Mouse (Mus musculus) stomach, postnatal 0 days (tissue): ENCODE measurements around the gene Cd244a. TPM values are rescaled to one million over a fixed set of nuclear protein-coding genes. Genes with fewer than 3 reads are reported as not detected.

Source experiments
- ATAC-seq: fragments of 200-750 bp; cut with Nextera tagmentation; 2 replicates; pipeline ENCODE4 v1.8.0; 2017; ENCODE audit not compliant: low FRiP score, low TSS enrichment
- DNase-seq: peaks from one replicate; pipeline ENCODE4 v3.0.0-alpha.2; 2016; ENCODE audit warnings: low spot score
- H3K27ac ChIP-seq: fragments of 300-500 bp; sonication (generic); replicated peaks from 2 replicates; pipeline ENCODE4 v1.5.1; 2014; ENCODE audit warnings: mild to moderate bottlenecking, control low read depth
- H3K27me3 ChIP-seq: fragments of 300-500 bp; sonication (generic); 2 replicates; pipeline ENCODE4 v1.6.1; 2014; ENCODE audit warnings: low read length; ENCODE audit not compliant: control insufficient read depth, insufficient read depth
- H3K36me3 ChIP-seq: fragments of 300-500 bp; sonication (generic); 2 replicates; pipeline ENCODE4 v1.6.1; 2014; ENCODE audit warnings: low read length, mixed read lengths; ENCODE audit not compliant: control insufficient read depth, insufficient read depth
- H3K4me1 ChIP-seq: fragments of 300-500 bp; sonication (generic); replicated peaks from 2 replicates; pipeline ENCODE4 v1.6.1; 2014; ENCODE audit warnings: antibody characterized with exemption; ENCODE audit not compliant: control insufficient read depth, insufficient read depth
- H3K4me2 ChIP-seq: fragments of 300-500 bp; sonication (generic); replicated peaks from 2 replicates; pipeline ENCODE4 v1.6.1; 2014; ENCODE audit warnings: low read depth, mild to moderate bottlenecking, control low read depth, moderate library complexity
- H3K4me3 ChIP-seq: fragments of 300-500 bp; sonication (generic); 2 replicates; pipeline ENCODE4 v1.5.1; 2014; ENCODE audit warnings: low read depth, low read length, control low read depth
- H3K9ac ChIP-seq: fragments of 300-500 bp; sonication (generic); 2 replicates; pipeline ENCODE4 v1.6.1; 2014; ENCODE audit warnings: mild to moderate bottlenecking, low read length, control low read depth, mixed read lengths
- H3K9me3 ChIP-seq: fragments of 300-500 bp; sonication (generic); 2 replicates; pipeline ENCODE4 v1.6.1; 2016; ENCODE audit warnings: low read length; ENCODE audit not compliant: control insufficient read depth
- CTCF ChIP-seq: IDR thresholded peaks from 2 replicates; pipeline ENCODE4 v1.5.1; 2016; ENCODE audit warnings: antibody characterized with exemption, low read depth, mild to moderate bottlenecking, moderate library complexity
- EP300 ChIP-seq: optimal IDR thresholded peaks from 2 replicates; pipeline ENCODE3; 2016; ENCODE audit warnings: antibody characterized with exemption
- WGBS: fragments of 180-500 bp; shearing (Covaris S2); extraction: QIAGEN DNeasy Blood & Tissue Kit; methylation state at CpG from one replicate; pipeline ENCODE4 v1.1.7; 2014; 5-methylcytosine and 5-hydroxymethylcytosine counted together
- polyA plus RNA-seq: library from polyadenylated mRNA; unstranded; fragments of >200 nt; fragmentation: Nextera tagmentation; extraction: Ambion mirVana; gene quantifications from 2 replicates; pipeline ENCODE4 v1.2.1, GENCODE M21; 2015

The Cd244a gene
- polyA plus RNA-seq, 1 experiment from 2014 or later, result 0.33 TPM

DNA sequence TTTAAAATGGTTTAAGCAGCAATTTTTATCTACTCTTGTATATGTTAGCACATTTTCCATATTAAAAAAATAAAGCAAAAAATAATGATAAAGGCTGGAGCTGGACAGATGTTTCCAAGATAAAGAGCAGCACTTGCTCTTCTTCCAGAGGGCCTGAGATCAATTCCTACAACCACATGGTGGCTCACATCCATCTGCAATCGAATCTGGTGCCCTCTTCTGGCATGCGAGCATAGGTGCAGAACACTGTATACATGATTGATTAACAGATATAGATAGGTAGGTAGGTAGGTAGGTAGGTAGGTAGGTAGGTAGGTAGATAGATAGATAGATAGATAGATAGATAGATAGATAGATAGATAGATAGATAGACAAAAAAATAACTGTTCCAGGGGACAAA is 26.2 kb upstream of the Cd244a start:
- Histone ChIP-seq H3K27me3 (no peaks in the 10 kb centered on the region), H3K9ac (no peak overlapping the region), H3K36me3 (no peaks in the 10 kb centered on the region), H3K9me3 (no peaks in the 10 kb centered on the region), H3K4me3 (no peak overlapping the region), H3K4me2 (no peak overlapping the region), H3K4me1 (no peaks in the 10 kb centered on the region), H3K27ac (no peak overlapping the region)
- 59% methylated on average over 2 of the region's 2 CpGs for whole genome bisulfite sequencing
- TF ChIP-seq EP300, result no peak
- peak; percentile 47 for TF ChIP-seq CTCF
- ATAC-seq (no peak), DNase-seq (no peak)

DNA sequence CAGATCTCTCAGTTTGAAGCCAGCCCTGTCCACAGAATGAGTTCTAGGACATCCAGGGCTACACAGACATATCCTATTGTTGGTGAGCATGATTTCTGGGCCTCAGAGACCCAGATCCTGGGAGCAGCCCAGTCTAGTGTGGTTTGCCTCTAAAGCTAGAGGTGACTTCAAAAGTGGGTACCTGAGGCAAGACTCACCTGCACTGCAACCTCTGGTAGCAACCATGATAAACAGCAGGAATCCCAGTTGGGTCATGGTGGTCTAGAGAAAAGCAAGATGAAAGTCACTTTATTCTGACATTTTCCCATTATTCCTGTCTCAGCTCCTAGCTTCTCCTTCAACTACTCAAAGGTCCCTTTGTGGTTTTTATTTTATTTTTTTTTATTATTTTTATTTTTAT is 24.4 kb upstream of the Cd244a start:
- no peak overlapping the region for H3K4me2 ChIP-seq
- DNase-seq, result no peak
- ATAC-seq, result no peak
- no peak overlapping the region for H3K9ac ChIP-seq
- H3K27ac ChIP-seq, result no peak overlapping the region
- no peaks in the 10 kb centered on the region for H3K9me3 ChIP-seq
- no peaks in the 10 kb centered on the region for H3K4me1 ChIP-seq
- TF ChIP-seq EP300 (no peak), CTCF (no peak)
- H3K36me3 ChIP-seq, result no peaks in the 10 kb centered on the region
- no peak overlapping the region for H3K4me3 ChIP-seq
- H3K27me3 ChIP-seq, result no peaks in the 10 kb centered on the region

DNA sequence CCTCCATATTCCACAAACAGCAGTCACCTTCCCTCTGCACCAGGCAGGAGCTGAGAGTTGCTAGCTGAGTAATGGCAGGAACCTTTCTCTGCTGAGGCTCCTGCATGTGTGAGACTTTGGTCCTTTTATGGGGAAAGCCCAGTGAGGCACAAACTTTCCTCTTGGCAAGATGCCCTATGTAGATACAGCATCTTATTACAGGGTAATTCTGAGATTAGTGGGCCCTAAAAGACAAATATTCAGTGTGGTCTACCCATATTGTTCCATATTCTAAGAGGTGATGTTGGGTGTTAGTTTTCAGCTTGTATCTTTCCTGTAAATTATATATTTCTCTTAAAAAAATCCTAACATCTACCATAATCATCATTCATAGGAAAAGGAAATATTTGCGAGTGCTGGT is 23.8 kb upstream of the Cd244a start, which contains the start of gene Itln1:
Gene Itln1, minus strand, starts transcription at position 101 of the 400 bp plus-strand sequence.
- no peak within 1 kb of the TSS for H3K9ac ChIP-seq
- TF ChIP-seq CTCF, result no peak
- TF ChIP-seq EP300, result no peak
- H3K36me3 ChIP-seq, result no peaks in the 10 kb centered on the region
- no peak within 1 kb of the TSS for H3K4me2 ChIP-seq
- ATAC-seq (no peak), DNase-seq (no peak)
- no peaks in the 10 kb centered on the region for H3K27me3 ChIP-seq
- no peak within 1 kb of the TSS for H3K4me3 ChIP-seq
- no peak within 1 kb of the TSS for H3K27ac ChIP-seq
- H3K9me3 ChIP-seq, result no peaks in the 10 kb centered on the region
- WGBS, result 100% methylated on average over 1 of the region's 1 CpGs
- H3K4me1 ChIP-seq, result no peaks in the 10 kb centered on the region

DNA sequence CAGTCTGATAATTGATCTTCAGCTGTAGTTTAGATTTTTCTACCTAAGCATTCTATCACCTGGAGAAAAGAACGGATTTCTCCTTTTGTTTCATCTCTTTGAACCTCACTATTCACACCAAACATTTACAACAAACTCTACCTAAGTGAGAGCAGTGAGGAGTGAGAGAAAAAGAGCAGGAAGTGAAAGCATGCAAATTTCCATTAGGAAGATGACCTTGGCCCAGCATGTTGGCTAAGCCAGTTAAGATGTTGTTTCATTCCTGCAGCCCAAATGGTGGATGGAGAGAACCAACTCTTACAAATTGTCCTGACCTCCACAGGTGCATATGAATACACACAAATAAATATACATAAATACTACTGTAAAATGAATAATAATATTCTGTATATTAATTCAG is 18.3 kb upstream of the Cd244a start:
- 79% methylated on average over 1 of the region's 1 CpGs for WGBS
- Histone ChIP-seq H3K36me3 (no peaks in the 10 kb centered on the region), H3K9me3 (no peaks in the 10 kb centered on the region), H3K27me3 (no peaks in the 10 kb centered on the region), H3K4me2 (no peak overlapping the region), H3K4me3 (no peak overlapping the region), H3K27ac (no peak overlapping the region), H3K9ac (no peak overlapping the region), H3K4me1 (no peaks in the 10 kb centered on the region)
- ATAC-seq (no peak), DNase-seq (no peak)
- TF ChIP-seq EP300 (no peak), CTCF (no peak)

DNA sequence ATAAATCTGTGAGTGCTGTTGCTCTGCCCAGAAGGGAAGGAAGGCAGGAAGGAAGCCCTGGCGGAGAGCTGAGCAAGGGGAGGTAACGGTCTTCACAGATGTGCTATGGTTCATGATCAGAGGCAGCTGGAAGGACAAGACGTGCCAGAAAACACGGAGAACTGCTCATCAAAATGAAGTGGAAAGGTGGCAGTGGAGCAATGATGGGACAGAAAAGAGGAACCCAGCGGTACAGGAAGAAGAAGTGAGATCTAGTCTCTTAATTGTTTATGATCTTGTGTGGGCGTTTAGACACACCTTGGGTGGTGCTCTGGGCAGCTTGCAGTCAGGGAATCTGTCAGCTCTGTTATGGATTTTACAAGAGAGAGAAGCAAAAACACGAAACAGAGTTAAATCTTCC is 7.7 kb upstream of the Cd244a start:
- ATAC-seq (no peak), DNase-seq (no peak)
- Histone ChIP-seq H3K4me3 (no peak overlapping the region), H3K27me3 (no peaks in the 10 kb centered on the region), H3K27ac (no peak overlapping the region), H3K4me2 (no peak overlapping the region), H3K4me1 (no peaks in the 10 kb centered on the region), H3K9me3 (no peaks in the 10 kb centered on the region), H3K36me3 (no peaks in the 10 kb centered on the region), H3K9ac (no peak overlapping the region)
- TF ChIP-seq EP300, result no peak
- no peak for TF ChIP-seq CTCF
- 68% methylated on average over 7 of the region's 7 CpGs for WGBS

DNA sequence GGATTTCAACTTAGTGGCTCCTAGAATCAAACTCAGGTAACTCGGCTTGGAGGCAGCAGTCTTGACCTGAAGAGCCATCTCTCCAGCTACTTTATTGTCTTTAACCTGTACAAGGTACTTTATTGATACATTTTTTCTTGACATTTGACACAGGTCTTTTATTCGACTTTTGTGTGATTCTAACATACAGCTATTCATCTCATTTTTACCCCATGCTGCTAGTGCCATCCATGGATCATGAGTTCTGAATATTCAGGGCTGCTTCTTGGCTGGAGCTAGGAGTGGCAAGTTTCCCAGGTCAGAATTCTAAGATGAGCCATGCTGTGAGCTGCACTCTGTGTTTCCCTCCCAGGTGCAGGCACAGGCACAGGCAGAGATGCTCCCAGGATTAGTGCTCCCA is 6.8 kb upstream of the Cd244a start:
- Histone ChIP-seq H3K36me3 (no peaks in the 10 kb centered on the region), H3K9me3 (no peaks in the 10 kb centered on the region), H3K9ac (no peak overlapping the region), H3K4me3 (no peak overlapping the region), H3K27ac (no peak overlapping the region), H3K4me2 (no peak overlapping the region), H3K4me1 (no peaks in the 10 kb centered on the region), H3K27me3 (no peaks in the 10 kb centered on the region)
- TF ChIP-seq EP300, result no peak
- no peak for TF ChIP-seq CTCF
- WGBS, result 83% methylated on average over 2 of the region's 2 CpGs
- no peak for ATAC-seq
- no peak for DNase-seq
